Mouse (Mus musculus): ENCODE data around the gene Nisch.

Gene Nisch

GRCm38 (mm10) chr14:31130236-31131220 is 86.2 kb downstream of the Nisch start, which contains the start of gene Nt5dc2:
Nt5dc2 (plus strand) TSS chr14:31131053.
- DNase-seq (ENCODE audit: low read depth, low spot score): peak; percentile 75

- no peak for DNase-seq (ENCODE audit: low read depth, low spot score)
These were observed 87.2 kb downstream of the Nisch start for GRCm38 (mm10) chr14:31129326-31130235.

GRCm38 (mm10) chr14:31128826-31129219 is 87.9 kb downstream of the Nisch start, which contains the start of gene Smim4:
Smim4 (minus strand) TSS chr14:31128956.
- DNase-seq (ENCODE audit: low read depth, low spot score): peak; percentile 99

GRCm38 (mm10) chr14:31128101-31128825 is 88.5 kb downstream of the Nisch start:
- DNase-seq (ENCODE audit: low read depth, low spot score): peak; percentile 45

- no peak for DNase-seq (ENCODE audit: low read depth, low spot score)
These were observed 89.9 kb downstream of the Nisch start for GRCm38 (mm10) chr14:31126826-31127225.

- no peak for DNase-seq (ENCODE audit: low read depth, low spot score)
These were observed 91.4 kb downstream of the Nisch start for GRCm38 (mm10) chr14:31125106-31126075.
